Mouse (Mus musculus): ENCODE results near the gene Nosip.

The Nosip gene

DNA sequence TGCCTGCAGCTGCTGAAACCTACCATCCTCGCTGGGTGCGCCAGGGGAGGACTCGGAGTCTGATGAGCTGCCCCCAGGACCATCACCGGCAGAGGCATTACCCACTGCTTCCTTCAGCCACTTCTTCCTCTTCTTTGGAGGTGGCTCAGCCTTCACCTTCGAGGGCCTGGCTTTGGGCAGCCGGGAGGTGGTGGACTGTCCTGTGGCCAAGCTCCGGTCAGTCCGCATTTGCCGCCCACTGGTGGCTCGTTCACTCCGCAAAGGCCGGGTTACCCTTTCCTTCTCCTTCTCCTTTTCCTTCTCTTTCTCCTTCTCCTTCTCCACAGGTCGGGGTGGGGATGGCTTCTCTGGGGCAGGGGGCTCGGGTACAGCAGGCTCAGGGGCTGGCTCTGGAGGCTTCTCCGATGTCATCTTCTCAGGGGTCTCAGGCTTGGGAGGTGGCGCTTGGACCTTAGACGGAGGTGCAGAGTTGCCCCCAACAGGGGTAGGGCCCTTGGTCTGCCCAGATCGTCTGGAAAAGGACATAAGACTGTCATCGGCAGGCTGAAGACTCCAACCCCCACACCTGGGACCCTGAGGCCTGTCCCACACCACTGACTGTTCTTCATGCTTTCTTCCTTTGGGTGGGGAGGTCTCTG, 28.4 kb upstream of the Nosip start:
- DNase-seq (ENCODE audit: low read depth in 2 of 2, low spot score in 2 of 2): no peak

DNA sequence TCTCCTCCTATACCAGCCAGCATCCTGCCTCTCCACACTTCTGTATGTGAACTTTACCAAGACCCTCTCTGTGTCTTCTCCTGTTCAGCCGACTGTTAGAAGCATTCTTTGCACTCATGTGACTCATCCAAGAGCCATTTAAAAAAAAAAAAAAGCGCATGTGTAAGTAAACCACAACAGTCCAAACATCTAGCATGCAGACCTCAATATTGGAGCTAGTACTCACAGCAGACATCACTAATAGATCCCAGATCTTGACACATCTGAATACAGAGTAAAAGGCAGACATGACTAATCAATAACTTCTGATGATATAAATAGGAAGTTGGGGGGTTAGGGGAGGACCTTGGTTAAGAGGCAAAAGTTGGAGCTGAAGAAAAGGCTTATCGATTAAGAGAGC, 26.6 kb upstream of the Nosip start:
- DNase-seq (ENCODE audit: low read depth in 2 of 2, low spot score in 2 of 2): no peak

DNA sequence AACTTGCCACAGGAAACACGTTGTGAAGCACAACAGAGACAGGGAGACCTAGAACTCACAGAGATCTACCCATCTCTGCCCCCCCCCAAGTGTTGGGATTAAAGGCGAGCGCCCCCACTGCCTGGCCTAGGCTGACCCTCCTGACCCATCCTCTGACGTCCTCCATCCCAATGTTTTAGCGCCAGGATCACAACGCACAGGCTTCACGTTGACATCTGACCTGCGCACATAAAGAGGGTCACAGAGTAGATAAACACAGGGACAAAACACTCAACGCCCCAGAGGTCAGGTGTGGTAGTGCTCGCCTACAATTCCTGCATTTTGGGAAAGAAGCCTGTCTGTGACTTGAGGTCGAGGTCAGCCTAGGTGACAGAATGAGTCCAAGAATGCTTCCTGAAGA, 25.5 kb upstream of the Nosip start:
- DNase-seq (ENCODE audit: low read depth in 2 of 2, low spot score in 2 of 2): no peak

DNA sequence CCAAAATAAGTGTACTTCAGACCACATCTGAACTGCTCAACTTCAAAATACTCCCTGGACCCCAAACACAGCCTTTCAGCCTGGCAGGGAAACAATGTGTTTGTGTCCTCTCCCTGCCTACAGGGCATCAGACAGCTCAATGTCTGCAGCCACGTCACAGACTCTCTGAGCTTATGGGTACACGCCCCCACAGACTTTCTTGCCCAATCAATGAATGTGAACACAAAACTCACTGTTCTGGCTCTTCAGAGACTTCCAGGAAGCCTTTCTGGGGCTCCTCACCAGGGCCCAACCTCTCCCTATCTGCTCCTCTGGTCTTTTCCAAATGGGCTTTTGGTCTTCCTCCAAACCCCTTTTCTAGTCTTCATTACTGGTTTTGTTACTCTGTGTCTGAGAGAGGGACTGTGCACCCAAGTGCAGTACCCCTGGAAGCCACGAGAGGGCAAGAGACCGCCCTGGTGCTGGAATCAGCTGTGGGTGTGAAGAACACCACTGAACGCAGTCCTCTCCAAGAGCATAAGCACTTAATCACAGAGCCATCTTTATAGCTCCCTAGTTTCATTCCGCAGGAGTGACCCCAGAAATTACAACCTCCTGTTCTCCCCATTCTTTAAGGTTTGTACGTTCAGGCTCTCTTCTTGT, 24.4 kb upstream of the Nosip start:
- peak; percentile 68 to 75 for DNase-seq (ENCODE audit: low read depth in 2 of 2, low spot score in 2 of 2)

DNA sequence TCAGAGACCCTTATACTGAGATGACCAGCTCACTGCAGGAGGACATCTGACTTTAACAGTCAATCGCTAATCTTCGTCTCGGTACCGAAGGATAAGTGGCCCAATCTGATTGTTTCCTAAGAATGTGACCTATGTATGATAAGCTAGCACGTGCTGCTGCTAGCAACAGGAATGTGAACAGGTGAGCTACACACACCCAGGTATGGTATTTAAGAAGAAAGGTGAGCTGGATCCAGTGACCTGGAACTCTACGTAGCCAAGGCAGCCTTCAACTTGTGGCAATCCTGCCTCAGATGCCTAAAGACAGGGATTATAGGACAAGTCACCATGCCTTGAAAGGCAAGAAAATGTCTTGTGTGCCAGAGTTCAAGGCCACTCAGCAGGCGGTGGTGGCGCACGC, 23.8 kb upstream of the Nosip start:
- DNase-seq (ENCODE audit: low read depth in 2 of 2, low spot score in 2 of 2): no peak

DNA sequence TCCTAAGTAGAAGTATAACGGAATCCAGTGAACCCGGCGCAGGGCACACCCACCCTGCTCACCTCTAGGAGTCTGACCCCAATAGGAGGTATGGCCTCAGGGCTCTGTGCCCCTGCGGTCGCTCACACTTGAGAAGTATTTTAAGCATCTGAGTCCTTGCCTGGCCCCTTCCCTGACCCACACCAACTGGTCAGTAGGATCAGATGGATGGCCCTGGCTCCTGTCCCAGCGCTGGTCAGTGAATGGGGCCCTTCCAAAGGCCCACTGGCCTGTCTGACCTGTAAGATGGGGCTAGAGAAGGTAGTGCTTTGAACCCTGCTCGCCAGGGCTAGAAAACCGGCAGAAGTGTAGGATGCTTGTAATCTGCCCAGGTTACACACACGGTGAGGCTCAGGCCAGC, 21.4 kb upstream of the Nosip start:
- DNase-seq (ENCODE audit: low read depth in 2 of 2, low spot score in 2 of 2): no peak

DNA sequence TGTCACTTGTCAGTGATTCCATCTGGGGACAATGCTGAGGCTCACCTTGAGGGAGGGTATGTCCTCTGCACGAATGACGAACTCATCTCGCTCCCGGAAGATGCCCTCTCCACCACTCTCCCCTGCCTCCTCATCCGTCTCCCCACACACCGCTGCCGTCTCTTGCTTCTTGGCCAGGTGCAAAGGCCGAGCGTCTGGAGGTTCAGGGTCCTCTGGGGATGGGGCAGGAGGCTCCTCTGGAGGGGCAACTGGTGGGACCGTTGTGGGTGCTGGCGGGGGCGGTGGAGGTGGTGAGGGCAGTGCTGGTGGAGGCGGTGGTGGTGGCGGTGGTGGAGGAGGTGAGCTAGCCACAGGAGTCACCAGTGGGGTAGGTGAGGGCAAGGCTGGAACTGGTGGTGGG, 18.9 kb upstream of the Nosip start:
- no peak for DNase-seq (ENCODE audit: low read depth in 2 of 2, low spot score in 2 of 2)

DNA sequence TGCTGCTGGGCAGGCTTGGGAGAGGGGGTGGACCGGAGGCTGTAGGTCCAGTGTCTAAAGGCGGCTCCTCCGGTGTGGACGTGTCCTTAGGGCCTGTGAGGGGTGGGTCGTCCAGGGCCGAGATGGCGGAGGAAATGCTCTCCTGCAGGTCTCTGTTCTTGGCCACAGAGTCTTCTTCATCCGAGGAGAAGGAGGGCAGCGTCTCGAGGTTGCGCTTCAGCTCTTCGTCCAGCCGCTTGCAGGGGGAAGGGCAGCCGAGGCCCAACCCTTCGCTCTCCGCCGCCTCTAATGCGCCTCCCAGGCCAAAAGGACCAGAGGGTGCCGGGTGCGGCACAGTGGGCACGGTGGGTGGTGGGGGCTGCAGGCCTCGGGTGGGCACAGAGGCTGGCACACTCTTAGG, 16.5 kb upstream of the Nosip start:
- DNase-seq (ENCODE audit: low read depth in 2 of 2, low spot score in 2 of 2): no peak

DNA sequence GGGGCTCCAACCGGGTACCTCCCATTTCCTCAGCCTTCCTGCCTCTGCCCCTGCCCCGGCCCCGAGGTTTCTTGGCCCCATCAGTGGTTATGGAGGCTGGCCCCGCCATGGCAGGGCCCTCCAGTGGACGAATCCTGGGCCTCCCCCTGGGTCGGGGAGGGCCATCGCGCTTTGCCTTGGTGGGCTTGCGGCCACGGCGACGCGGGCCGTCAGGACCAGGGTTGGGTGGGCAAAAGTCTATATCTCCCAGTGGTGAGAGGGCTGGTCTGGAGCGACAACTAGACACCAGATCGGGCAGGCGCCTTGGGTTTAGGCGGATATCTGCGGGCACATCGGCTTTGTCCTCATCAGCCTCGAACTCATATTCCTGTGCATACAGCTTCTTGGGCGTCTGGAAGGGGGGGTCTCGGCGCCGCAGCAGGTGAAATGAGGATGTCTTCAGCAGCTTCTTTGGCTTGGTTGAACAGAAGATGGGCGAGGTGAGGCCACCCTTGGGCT, 15.3 kb upstream of the Nosip start:
- DNase-seq (ENCODE audit: low read depth in 2 of 2, low spot score in 2 of 2): no peak

DNA sequence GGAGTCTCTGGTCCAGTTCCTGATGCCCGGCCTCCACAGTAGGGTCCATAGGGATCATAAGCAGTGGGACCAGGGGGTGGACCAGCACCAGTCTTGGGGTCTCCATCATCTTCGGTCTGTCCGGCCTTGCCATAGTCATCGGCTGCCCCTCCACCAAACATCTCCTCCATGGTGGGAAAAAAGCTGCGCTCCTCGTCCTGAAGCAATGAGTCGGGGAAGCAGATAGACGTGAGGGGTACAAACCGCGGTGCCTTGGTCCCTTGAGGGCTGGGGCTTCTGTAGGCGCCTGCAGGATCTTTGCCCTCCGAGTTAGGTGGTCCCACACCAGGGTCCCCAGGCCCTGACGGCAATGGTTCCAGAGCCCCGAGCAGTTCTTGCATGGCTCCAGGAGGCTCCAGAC, 14.7 kb upstream of the Nosip start:
- no peak for DNase-seq (ENCODE audit: low read depth in 2 of 2, low spot score in 2 of 2)

DNA sequence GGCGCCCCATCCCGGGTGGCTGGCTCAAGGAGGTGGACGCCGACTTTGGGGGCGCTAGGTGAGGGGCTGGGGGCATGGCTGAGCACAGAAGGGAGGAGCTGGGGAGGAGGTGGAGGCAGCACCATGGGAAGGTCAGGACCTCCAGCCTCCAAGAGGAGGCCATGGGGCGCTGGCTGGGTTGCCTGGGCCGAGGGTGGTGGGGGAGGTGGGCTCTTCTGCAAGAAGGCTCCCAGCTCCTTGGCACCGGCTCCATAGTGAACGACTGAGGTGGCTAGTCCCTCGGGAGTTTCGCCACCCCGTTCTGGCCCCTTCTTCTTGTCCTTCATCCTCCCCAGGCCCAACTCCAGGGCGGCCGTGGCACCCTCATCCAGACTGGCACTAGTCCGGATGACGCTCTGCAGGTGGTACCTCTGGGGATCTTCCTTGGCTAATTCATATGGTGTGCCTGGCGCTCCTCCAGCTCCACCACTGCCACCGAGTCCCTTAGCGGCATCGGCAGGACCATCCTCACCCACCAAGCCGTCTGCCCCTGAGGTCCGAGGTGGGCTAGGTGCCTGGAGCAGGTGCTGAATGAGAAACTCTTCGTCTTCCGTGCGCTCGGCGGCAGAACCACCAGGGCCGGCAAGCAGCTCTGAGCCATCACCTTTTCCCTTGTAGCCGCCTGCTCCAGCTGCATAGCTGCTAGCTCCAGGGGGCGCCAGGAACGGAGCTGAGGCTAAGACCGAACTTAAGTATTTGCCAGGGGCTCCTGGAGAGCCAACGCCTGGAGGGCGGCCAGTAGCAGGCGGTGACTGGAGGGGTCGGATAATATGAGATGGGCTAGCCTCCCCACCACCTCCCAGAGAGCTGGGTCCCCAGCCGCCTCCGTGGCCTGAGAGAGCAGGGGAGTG, 14.0 kb upstream of the Nosip start:
- DNase-seq (ENCODE audit: low read depth in 2 of 2, low spot score in 2 of 2): no peak

DNA sequence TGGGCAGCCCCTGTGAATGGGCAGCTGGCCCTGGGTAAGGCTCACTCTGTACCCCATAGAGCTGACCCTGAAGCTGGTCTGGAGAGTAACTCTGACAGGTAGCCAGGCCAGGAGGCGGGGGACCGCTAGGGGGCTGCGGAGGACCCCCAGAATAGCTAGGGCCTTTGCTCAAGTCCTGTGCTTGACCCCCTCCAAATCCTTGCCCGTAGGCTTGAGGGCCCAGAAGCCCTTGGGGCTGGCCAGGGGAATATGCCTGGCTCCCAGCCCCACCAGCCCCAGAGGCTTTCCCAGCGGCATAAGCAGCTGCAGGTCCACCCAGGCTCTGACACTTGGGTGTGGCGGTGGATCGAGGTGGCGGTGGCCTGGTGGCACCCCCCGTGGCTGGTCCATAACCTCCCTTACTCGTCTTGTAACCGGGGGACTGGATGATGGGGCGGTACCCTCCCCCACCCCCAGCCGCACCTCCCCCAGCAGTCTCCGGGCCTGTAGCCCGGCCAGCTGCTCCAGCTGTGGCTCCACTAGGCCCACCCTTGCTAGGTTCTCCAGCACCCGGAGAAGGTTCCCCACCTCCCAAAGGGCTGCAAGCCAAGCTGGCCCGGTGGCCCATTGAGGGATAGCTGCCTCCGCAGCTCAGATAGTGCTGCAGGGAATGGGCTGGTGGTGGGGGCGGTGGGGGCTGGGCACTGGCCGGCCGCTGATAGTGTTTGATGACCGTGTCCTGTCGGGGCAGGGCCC, 13.1 kb upstream of the Nosip start:
- no peak for DNase-seq (ENCODE audit: low read depth in 2 of 2, low spot score in 2 of 2)

DNA sequence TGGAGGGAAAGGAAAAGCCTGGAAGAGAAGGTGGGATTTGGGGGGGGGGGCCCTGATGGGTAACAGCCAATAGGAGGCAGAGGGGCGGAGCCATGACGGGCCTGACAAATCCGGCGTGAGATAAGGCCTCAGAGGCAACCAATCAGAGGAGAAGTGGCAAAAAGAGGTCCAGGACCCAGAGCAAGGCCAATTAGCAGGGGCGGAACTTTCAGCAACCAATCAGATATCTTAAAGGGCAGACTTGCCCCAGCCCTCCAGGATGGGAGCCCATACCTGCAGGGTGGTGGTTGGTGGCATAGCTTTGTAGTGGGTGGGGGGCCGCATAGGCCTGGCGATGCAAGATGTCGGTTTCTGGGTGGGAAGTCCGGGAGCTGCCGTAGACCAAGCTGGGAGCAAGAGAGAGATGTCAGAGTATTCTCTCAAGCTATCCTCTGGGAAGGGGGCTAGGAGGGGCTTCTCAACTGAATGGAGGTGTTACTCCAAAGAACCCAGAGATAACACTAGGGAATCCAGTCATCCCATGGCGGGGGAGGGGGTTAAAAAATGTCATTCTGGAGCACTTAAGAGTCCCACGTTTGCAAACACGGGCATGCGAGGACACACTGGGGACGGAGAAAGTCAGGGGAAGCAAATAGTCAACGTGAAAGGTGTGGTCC, 11.2 kb upstream of the Nosip start:
- no peak for DNase-seq (ENCODE audit: low read depth in 2 of 2, low spot score in 2 of 2)

DNA sequence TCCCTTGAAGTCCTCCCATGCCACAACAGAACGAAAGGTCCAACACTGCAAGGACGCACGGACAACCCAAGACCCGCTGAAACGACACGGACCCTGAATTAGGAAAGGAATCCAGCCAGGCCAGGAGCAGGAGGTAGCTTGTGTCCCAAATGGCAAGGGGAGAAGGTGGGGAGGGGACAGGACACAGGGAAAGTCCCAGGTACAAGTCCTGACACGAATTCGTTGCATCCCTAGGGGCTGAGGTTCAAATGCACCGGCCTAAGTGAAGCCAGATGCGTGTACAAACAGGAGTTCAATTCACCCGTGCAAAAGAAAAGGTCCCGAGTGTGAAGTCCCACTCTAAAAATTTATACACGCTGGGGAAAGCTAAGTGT, 10.6 kb upstream of the Nosip start:
- DNase-seq (ENCODE audit: low read depth in 2 of 2, low spot score in 2 of 2): no peak

DNA sequence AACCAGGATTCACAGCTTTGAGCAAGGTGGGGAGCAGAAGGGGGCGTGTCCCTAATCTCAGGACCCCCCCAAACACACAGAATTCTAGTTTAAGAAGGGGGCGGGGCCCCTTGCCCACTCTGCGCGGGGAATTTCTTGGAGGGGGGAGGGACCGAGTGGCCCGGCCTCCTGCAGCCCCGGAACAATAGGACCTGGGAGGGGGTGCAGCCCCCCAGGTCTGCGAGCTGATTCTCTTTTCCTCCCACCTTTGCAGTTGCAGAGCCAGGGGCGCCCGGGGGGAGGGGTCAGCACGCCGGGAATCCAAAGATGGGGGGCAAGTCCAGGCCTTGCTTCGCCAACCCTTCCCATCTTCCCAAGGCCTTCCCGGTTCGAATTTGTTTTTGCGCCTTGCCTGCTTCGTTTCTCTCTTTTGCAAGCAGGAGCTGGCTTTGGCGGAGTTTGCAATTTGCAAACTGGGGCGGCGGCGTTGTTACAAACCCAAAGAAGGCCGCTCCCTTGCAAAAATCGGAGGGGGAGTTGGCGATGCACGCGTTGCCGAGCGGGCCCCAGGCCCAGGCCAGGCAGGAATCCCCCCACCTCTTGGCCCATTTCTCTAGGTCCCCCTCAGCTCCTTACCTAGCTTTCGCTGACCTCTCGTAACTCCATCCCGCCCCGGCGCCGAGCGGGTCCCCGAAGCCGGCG, 9.9 kb upstream of the Nosip start:
- DNase-seq (ENCODE audit: low read depth in 2 of 2, low spot score in 2 of 2): peak; percentile 16 to 21

DNA sequence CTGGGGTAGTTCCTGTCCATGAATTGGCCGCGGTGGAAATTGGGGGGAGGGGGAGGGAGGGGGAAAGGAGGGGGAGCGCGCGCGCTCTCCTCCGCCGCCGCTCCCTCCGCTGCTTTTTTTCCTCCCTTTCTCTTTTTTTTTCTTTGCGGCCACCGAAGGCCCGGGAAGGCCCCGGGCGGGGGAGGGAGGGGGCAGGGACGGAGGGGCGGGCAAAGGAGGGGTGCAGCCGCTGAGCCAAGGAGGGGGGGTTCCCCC, 9.4 kb upstream of the Nosip start, which contains the start of gene Prr12:
Prr12 (minus strand) TSS at position 20 of the 255 bp plus-strand sequence.
- no peak for DNase-seq (ENCODE audit: low read depth in 2 of 2, low spot score in 2 of 2)

DNA sequence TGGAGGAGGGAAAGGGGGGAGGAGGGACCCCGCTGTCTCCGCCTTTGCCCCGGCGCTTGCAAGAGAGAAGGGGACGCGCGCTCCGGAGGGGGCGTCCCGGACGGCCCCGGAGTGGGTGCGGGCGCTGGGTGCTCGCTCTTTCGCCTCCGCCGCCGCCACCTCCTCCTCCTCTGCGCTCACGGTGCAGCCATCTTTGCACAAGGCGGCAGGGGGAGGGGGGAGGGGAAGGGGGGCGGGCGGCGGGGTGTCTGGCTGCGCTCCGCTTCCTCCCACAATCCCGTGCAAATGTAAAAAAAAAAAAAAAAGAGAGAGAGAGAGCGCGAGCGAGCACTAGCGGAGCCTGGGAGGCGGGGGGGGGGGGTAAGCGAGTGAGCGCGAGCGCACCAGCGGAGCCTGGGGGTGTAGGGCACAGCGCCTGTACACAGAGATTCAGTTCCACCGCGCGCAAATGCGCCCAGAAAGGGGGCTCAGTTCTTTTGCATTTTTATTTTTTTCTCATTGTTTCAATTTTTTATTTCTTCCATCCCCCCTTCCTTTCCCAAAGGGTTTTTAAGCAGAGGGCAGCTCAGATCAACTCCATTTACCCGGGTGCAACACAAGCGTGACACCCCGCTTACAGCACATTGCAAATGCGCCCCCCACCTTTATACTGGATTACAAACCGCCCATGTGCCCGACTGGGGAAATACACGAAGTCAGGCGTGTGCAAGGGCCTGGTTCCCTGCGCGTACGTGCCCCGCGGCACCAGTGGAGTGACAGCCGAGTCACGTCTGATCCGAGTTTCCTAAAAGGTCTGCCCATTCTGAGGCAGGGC, 8.9 kb upstream of the Nosip start:
- DNase-seq (ENCODE audit: low read depth in 2 of 2, low spot score in 2 of 2): peak; percentile 48 to 60

DNA sequence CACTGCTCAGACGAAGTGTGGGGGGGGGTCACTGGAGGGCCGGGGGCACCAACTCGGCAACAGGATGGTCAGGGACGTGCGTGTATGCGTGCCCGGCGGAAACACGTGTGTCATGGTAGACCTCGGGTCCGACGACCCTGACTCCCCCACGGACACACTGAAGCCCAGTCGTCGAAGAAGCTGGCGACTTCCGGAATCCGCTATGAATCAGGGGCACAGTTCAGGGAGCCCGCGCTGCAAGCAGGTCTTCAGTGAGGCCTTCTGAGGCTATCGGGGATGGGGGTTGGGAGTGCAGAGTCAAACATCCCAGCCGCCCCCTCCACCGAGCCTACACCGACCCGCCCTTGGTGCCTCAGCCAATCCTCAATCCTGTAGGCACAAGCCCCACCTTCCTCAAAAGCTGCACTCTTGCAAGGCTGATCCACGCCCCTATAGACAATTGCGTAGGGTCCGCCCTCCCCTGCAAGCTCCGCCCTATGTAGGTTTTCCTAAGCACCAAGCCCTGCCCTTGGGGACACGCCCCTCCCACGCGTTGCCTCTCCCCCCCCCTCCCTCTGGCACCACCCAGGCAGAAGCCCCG, 8.2 kb upstream of the Nosip start:
- peak; percentile 86 to 90 for DNase-seq (ENCODE audit: low read depth in 2 of 2, low spot score in 2 of 2)

DNA sequence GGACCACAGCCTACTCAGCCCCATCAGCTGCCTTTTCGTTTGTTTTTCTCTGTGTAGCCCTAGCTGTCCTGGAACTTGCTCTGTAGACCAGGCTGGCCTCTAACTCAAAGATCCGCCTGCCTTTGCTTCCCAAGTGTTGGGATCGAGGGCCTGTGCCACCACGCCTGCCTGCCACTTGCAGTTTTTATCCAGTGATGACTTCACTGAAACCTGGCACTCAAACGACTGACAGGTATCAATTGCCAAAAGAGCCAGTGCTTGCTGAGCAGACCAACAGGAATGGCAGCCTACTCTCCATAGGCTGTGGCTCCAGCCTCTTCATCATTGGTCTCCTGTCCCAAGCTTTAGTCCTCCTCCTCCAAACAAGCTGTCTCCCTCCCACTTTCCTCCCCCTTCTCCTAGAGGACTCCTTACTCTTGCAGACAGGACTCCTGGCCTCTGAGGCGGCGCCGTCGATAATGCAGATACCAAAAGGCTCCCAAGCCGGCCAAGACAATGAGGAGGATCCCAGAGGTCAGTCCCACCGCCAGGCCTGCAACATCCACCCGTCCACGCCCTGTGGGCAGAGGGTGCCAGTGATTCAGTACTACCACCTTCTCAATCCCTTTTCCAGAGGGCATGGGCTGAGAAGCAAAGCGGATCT, 5.8 kb upstream of the Nosip start:
- no peak for DNase-seq (ENCODE audit: low read depth in 2 of 2, low spot score in 2 of 2)

All from CD8-positive naive resting alpha-beta T cell, adult 2 months (primary cell).